Mouse (Mus musculus) E14TG2a.4 (cell line): ENCODE measurements around the gene U2af1.

Source experiments
- CTCF ChIP-seq: conservative IDR thresholded peaks from 2 replicates; pipeline ENCODE4 v1.5.1; 2014; ENCODE audit warnings: low read length
- NANOG ChIP-seq: IDR thresholded peaks from 2 replicates; pipeline ENCODE4 v1.6.1; 2014; ENCODE audit warnings: borderline replicate concordance, low read length, mixed read lengths
- POU5F1 ChIP-seq: IDR thresholded peaks from 2 replicates; pipeline ENCODE4 v1.6.1; 2014; ENCODE audit warnings: low read length, borderline replicate concordance

DNA sequence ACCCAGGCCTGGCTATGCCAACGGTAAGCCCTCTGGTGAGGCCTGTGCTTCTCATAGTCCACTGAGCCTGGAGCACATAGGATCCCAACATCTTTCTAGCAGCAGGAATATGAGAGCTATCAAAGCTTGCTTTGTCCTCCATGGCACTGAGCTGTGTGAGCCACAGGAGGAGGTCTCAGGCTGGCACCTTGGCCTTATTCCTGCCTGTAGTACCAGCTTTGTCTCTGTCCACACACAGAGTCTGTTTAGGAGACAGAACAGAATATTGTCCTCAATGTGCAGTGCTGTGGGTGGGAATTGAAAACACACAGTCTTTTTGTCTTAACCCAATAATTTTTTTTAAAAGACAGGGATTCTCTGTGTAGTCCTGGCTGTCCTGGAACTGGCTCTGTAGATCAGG, 15.7 kb upstream of the U2af1 start:
- TF ChIP-seq CTCF (no peak), NANOG (no peak), POU5F1 (no peak)
